Mouse (Mus musculus): ENCODE results near the gene Csl. TPM values are rescaled to one million over a fixed set of nuclear protein-coding genes. Genes with fewer than 3 reads are reported as not detected.

The Csl gene
- polyA plus RNA-seq (2012; rRNA removed), result 0.02 TPM in 1 of 2 replicates, not detected in the other

GRCm38 (mm10) chr10:99759558-99759957, at the start of gene Csl:
Gene Csl, minus strand, starts transcription at chr10:99759658.

